Mouse (Mus musculus): ENCODE measurements around the gene Olfr1012.

DNA sequence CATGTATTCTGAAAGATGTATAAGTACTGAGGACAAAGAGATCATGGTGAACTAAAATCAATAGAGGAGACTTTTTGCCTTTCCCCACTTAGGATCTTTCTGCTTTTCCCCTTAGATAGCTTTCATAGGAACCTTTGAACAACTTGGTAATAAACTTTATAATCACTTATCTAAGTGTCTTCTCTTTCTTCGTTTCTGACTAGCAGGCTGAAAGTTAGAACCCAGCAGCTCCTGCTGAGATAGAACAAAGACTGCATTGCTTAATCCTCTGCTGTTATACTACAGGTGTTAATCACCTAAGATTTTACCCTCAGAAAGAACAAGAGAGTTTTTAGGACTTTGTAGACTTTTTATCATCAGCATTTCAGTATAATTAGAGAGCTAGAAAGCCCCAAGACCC, 51.4 kb downstream of the Olfr1012 start:
- no peak for TF ChIP-seq CTCF (conservative IDR thresholded peaks at IDR 0.05; ENCODE audit: low read length)
- no peak for TF ChIP-seq POU5F1 (IDR thresholded peaks at IDR 0.05; ENCODE audit: borderline replicate concordance, low read length)
